Mouse (Mus musculus) thymus, postnatal 14 days (tissue): Measurements from ENCODE around the gene Fkbp15.
"Not testable (repeated sequence)": the region's sequence is repeated elsewhere in the genome, so short reads cannot be mapped to it uniquely, and the experiment has no call there.

Source experiments
- DNase-seq: peaks from one replicate; pipeline ENCODE4 v3.0.0; 2021

The Fkbp15 gene

GRCm38 (mm10) chr4:62277222-62277621, 83.1 kb downstream of the Fkbp15 start:
- no peak for DNase-seq

GRCm38 (mm10) chr4:62276642-62277041, 83.7 kb downstream of the Fkbp15 start:
- DNase-seq: no peak

GRCm38 (mm10) chr4:62274841-62275536, 85.4 kb downstream of the Fkbp15 start:
- no peak for DNase-seq

- no peak for DNase-seq
These were observed 86.4 kb downstream of the Fkbp15 start for GRCm38 (mm10) chr4:62273916-62274315.

GRCm38 (mm10) chr4:62272696-62273095, 87.7 kb downstream of the Fkbp15 start:
- no peak for DNase-seq

GRCm38 (mm10) chr4:62267101-62267500, 93.2 kb downstream of the Fkbp15 start:
- DNase-seq: no peak

- not testable (repeated sequence) for DNase-seq
These were observed 94.3 kb downstream of the Fkbp15 start for GRCm38 (mm10) chr4:62266016-62266415.

- no peak for DNase-seq
These were observed 95.1 kb downstream of the Fkbp15 start for GRCm38 (mm10) chr4:62265154-62265836.

- DNase-seq: no peak
These were observed 97.1 kb downstream of the Fkbp15 start for GRCm38 (mm10) chr4:62263133-62263844.

- DNase-seq: no peak
These were observed 98.1 kb downstream of the Fkbp15 start, which contains the start of gene Slc31a2 for GRCm38 (mm10) chr4:62262276-62262675. TSS of gene Slc31a2 (plus strand) at chr4:62262562.

GRCm38 (mm10) chr4:62256931-62257330, 103.4 kb downstream of the Fkbp15 start:
- peak; percentile 47 for DNase-seq

GRCm38 (mm10) chr4:62254551-62254950, 105.8 kb downstream of the Fkbp15 start:
- no peak for DNase-seq

- DNase-seq: no peak
These were observed 108.6 kb downstream of the Fkbp15 start for GRCm38 (mm10) chr4:62251776-62252175.

- peak; percentile 13 for DNase-seq
These were observed 109.3 kb downstream of the Fkbp15 start for GRCm38 (mm10) chr4:62250896-62251544.
